Mouse (Mus musculus) bone marrow, adult 2 months (tissue): ENCODE measurements at regions not wholly inside any gene's neighbourhood (a gene's known extent, or its start where the extent isn't known, plus 50 kb on each side); places are given as distances from the start of the nearest gene placed in this dataset.

Experiments
- CTCF ChIP-seq: fragments of 200-500 bp; IDR thresholded peaks from 2 replicates; pipeline ENCODE4 v1.5.1; 2011; ENCODE audit warnings: low read length, control low read depth; ENCODE audit not compliant: control insufficient read depth, insufficient read depth
- POLR2A ChIP-seq: fragments of 200-500 bp; IDR thresholded peaks from 2 replicates; pipeline ENCODE4 v1.6.1; 2011; ENCODE audit warnings: low read depth, mild to moderate bottlenecking, control low read depth, low read length, borderline replicate concordance; ENCODE audit not compliant: control insufficient read depth

DNA sequence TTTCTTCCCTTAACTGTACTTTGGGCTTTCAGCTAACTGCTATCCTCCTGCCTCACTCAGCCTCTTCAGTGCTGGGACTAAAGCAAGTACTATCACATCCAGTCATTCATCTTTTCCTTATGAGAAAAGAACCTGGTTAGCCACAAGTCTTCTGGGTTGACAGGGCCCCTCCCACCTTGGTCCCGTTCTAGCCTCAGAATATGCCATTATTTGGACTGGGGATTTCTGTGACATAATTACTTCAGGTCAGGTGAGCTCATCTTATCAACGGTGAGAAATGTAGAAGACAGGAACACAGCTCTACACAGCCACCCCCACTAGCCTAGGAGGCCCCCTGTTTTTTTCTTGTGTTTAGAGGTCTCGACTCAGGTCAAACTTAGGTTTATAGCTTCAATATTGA, 1172.4 kb upstream of the A1bg start:
- TF ChIP-seq CTCF (no peak), POLR2A (no peak)
